Mouse (Mus musculus) megakaryocyte progenitor cell, adult 5-6 weeks (primary cell): ENCODE measurements at regions not wholly inside any gene's neighbourhood (a gene's known extent, or its start where the extent isn't known, plus 50 kb on each side); places are given as distances from the start of the nearest gene placed in this dataset.

Experiments used
- ATAC-seq: replicated peaks from 2 replicates; pipeline ENCODE4 v1.8.0; 2016; ENCODE audit warnings: mild to moderate bottlenecking, moderate TSS enrichment, inconsistent platforms; ENCODE audit not compliant: poor library complexity

GRCm38 (mm10) chr6:108606231-108606630 lies 54.2 kb upstream of the Bhlhe40 start:
- no peak for ATAC-seq

DNA sequence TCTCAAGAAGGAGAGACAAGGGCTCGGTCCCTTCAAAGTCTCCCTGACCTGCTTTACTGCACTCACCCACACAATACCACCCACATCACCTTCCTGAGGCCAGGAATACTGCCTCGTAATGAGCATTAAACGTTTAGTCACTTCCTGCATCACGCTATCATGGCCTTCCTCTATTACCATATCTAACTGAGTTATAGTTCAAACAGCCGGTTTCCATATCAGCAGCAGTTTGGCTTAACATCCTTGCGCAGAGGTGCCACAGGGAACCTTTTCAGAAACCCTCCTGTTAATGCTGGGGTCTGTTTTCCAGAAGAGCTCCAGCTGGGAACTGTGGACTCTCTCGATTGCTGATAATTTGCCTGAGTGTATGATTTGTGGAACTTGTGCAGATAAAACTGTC lies 52.1 kb upstream of the Bhlhe40 start:
- peak; percentile 59 for ATAC-seq
